Mouse (Mus musculus): ENCODE measurements at regions not wholly inside any gene's neighbourhood (a gene's known extent, or its start where the extent isn't known, plus 50 kb on each side); places are given as distances from the start of the nearest gene placed in this dataset.

GRCm38 (mm10) chr1:142606082-142606481, 1034.4 kb upstream of the B3galt2 start:
- TF ChIP-seq CTCF (conservative IDR thresholded peaks at IDR 0.05; ENCODE audit: low read length) (no peak), NANOG (IDR thresholded peaks at IDR 0.05; ENCODE audit: borderline replicate concordance, low read length) (no peak)

Measured in E14TG2a.4 (cell line).